Mouse (Mus musculus) liver, embryonic 13.5 days (tissue): ENCODE data around the gene Zdbf2. TPM values are rescaled to one million over a fixed set of nuclear protein-coding genes. Genes with fewer than 3 reads are reported as not detected.

Source experiments
- microRNA-seq: library from miRNA; unstranded; fragments of <30 nt; microRNA quantifications from one replicate; pipeline ENCODE4, GENCODE M21; 2016
- polyA plus RNA-seq: library from polyadenylated mRNA; unstranded; fragments of >200 nt; fragmentation: Nextera tagmentation; extraction: Ambion mirVana; gene quantifications from 2 replicates; pipeline ENCODE4 v1.2.1, GENCODE M21; 2015

Zdbf2 gene
- polyA plus RNA-seq, 1 experiment from 2014 or later, result 0.89 TPM

Small RNAs within 50 kb of the gene (microRNA-seq; reads per million reads assigned to microRNA genes)
- not detected for gene Gm24513

Other genes with a start within 250 kb of the Zdbf2 start
- gene Ino80d, start 158.6 kb upstream of the Zdbf2 start, polyA plus RNA-seq, result 3.8 and 4.8 TPM in 2 replicates
- 368 and 385 TPM in 2 replicates for gene Eef1b2, start 96.4 kb upstream of the Zdbf2 start, polyA plus RNA-seq
- gene Ndufs1, start 96.4 kb upstream of the Zdbf2 start, polyA plus RNA-seq, result 120 and 139 TPM in 2 replicates
- not detected in 2 replicates for gene Gpr1, start 58.7 kb upstream of the Zdbf2 start, polyA plus RNA-seq
- 0.12 and 0.14 TPM in 2 replicates for gene Adam23, start 172.6 kb downstream of the Zdbf2 start, polyA plus RNA-seq